In the genomic region with DNA sequence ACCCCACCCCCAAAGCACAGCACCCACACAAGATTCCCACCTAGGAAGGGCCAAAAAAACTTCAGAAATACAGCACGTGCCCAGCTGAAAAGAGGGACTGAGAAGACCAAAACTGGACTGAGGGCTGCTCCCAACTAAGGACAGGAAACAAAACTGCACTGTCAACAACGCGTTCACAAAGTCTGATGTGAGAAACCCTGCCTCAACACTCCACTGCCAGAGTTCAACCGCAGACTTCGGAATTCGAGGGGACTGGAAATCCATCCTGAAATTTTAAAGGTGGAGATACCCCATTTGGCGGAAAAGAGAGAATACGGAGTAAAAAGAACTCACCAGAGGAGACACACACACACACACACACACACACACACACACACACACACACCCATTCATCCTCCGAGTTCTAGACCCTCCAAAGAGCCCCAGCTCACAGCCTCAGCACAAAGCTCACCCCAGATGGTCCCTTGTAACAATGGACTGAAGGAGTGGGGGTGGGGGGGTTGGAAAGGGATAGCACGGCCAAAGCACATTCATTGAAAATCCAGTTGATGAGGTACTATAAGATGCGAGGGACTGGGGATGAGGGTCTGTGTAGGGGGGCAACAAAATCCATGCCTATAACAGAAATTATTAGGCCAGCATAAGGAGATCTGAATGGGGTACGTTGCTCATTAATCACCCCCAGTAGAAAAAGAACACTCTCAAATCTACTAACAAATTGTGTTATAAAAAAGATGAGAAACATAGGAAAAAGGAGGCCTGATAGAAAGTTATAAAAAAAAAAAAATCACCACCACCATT, we compare ENCODE assay signal across 10 mouse cellular contexts. TPM values are rescaled to one million over a fixed set of nuclear protein-coding genes. Genes with fewer than 3 reads are reported as not detected.
DNase-seq lines count a peak whose midpoint lies in the region; ATAC-seq and TF ChIP-seq lines count a peak whose summit lies in the region.
"Had no signal": no experiment of that assay in that cellular context is flagged by ENCODE, and none has a peak within 500 bp of the region (broad histone marks: within the 10 kb centered on the region; RNA-seq: fewer than 3 reads in every experiment).

No protein-coding gene starts in this region.

- DNase-seq in kidney, postnatal 4 days: no peak
- peak; percentile 41 for DNase-seq in forebrain, embryonic 10.5 days (ENCODE audit: extremely low spot score, low spot score)
- DNase-seq in cerebellum, adult 2 months: no peak
- no peak for DNase-seq in kidney, postnatal 10 days
- DNase-seq: cerebellum, adult 18-20 months had no signal

- peak overlapping the region; percentile 96 for H3K4me3 ChIP-seq in kidney, embryonic 14.5 days (ENCODE audit: low read length)
- peak overlapping the region; percentile 100 for H3K4me3 ChIP-seq in forebrain, embryonic 10.5 days
- H3K4me3 ChIP-seq in limb, embryonic 12.5 days (replicated peaks): peak overlapping the region; percentile 95
- H3K4me3 ChIP-seq in neural tube, embryonic 15.5 days (replicated peaks): peak overlapping the region; percentile 19
- H3K4me3 ChIP-seq in cerebellum, adult 2 months (replicated peaks; ENCODE audit: insufficient read depth, low read depth, low read length): no peak overlapping the region
- H3K4me3 ChIP-seq: layer of hippocampus, adult 2 months had no signal

- no peaks in the 10 kb centered on the region for H3K27me3 ChIP-seq in kidney, embryonic 14.5 days (ENCODE audit: control insufficient read depth, insufficient read depth, low read length)
- no peaks in the 10 kb centered on the region for H3K27me3 ChIP-seq in forebrain, embryonic 10.5 days (ENCODE audit: poor library complexity, severe bottlenecking)
- H3K27me3 ChIP-seq in limb, embryonic 12.5 days: no peaks in the 10 kb centered on the region
- H3K27me3 ChIP-seq in neural tube, embryonic 15.5 days (replicated peaks): no peaks in the 10 kb centered on the region
- H3K27me3 ChIP-seq in cerebellum, adult 2 months (ENCODE audit: control insufficient read depth, insufficient read depth, low read length): peaks cover 31% of the 10 kb centered on the region; the same call in 1 of the 2 replicates

- H3K4me1 ChIP-seq in kidney, embryonic 14.5 days (ENCODE audit: control insufficient read depth, insufficient read depth, low read length): peaks cover 21% of the 10 kb centered on the region
- peaks cover 69% of the 10 kb centered on the region for H3K4me1 ChIP-seq in forebrain, embryonic 10.5 days
- peaks cover 44% of the 10 kb centered on the region for H3K4me1 ChIP-seq in limb, embryonic 12.5 days (replicated peaks)
- peaks cover 55% of the 10 kb centered on the region for H3K4me1 ChIP-seq in neural tube, embryonic 15.5 days
- H3K4me1 ChIP-seq in cerebellum, adult 2 months (ENCODE audit: control insufficient read depth, insufficient read depth, low read length): no peaks in the 10 kb centered on the region

- TF ChIP-seq POLR2A in cerebellum, adult 2 months (IDR thresholded peaks at IDR 0.05; ENCODE audit: borderline replicate concordance, insufficient read depth, low read length): no peak

- no peaks in the 10 kb centered on the region for H3K9me3 ChIP-seq in kidney, embryonic 14.5 days (ENCODE audit: control insufficient read depth, low read length)
- no peaks in the 10 kb centered on the region for H3K9me3 ChIP-seq in forebrain, embryonic 10.5 days
- no peaks in the 10 kb centered on the region for H3K9me3 ChIP-seq in limb, embryonic 12.5 days
- H3K9me3 ChIP-seq in neural tube, embryonic 15.5 days (replicated peaks): no peaks in the 10 kb centered on the region

- no peak for ATAC-seq in kidney, embryonic 14.5 days (ENCODE audit: low FRiP score, low TSS enrichment)
- ATAC-seq in limb, embryonic 12.5 days (ENCODE audit: insufficient number of reproducible peaks, insufficient read depth, low FRiP score, low TSS enrichment, low read depth): no peak
- no peak for ATAC-seq in neural tube, embryonic 15.5 days (ENCODE audit: low FRiP score)
- no peak for ATAC-seq in CD4-positive, CD25-positive, alpha-beta regulatory T cell, adult 4 months

- under 1% methylated on average over 12 of the region's 12 CpGs for WGBS in kidney, embryonic 14.5 days
- WGBS in forebrain, embryonic 10.5 days: 2% methylated on average over 12 of the region's 12 CpGs
- WGBS in limb, embryonic 12.5 days: 3% methylated on average over 12 of the region's 12 CpGs
- WGBS in neural tube, embryonic 15.5 days: 3% methylated on average over 12 of the region's 12 CpGs
- 19% methylated on average over 12 of the region's 12 CpGs for WGBS in cerebellum, adult 2 months

- peak overlapping the region; percentile 92 for H3K9ac ChIP-seq in kidney, embryonic 14.5 days (ENCODE audit: low read depth, low read length)
- H3K9ac ChIP-seq in limb, embryonic 12.5 days (replicated peaks): peak overlapping the region; percentile 99
- no peak overlapping the region for H3K9ac ChIP-seq in neural tube, embryonic 15.5 days (replicated peaks)

- H3K36me3 ChIP-seq in kidney, embryonic 14.5 days (ENCODE audit: control insufficient read depth, insufficient read depth, low read length): no peaks in the 10 kb centered on the region; the same call in 1 of the 2 replicates
- H3K36me3 ChIP-seq in forebrain, embryonic 10.5 days (replicated peaks): peaks cover 44% of the 10 kb centered on the region
- H3K36me3 ChIP-seq in limb, embryonic 12.5 days: peaks cover 9% of the 10 kb centered on the region
- no peaks in the 10 kb centered on the region for H3K36me3 ChIP-seq in neural tube, embryonic 15.5 days

- H3K27ac ChIP-seq in kidney, embryonic 14.5 days (ENCODE audit: low read depth, low read length): peak overlapping the region; percentile 94; the same call in 1 of the 2 replicates
- H3K27ac ChIP-seq in forebrain, embryonic 10.5 days: peak overlapping the region; percentile 100
- peak overlapping the region; percentile 68 for H3K27ac ChIP-seq in limb, embryonic 12.5 days
- no peak overlapping the region for H3K27ac ChIP-seq in neural tube, embryonic 15.5 days (replicated peaks)
- no peak overlapping the region for H3K27ac ChIP-seq in cerebellum, adult 2 months (ENCODE audit: insufficient read depth, low read length)
- H3K27ac ChIP-seq: layer of hippocampus, adult 2 months had no signal

- H3K4me2 ChIP-seq in kidney, embryonic 14.5 days (replicated peaks; ENCODE audit: low read depth, low read length): peak overlapping the region; percentile 75
- peak overlapping the region; percentile 97 for H3K4me2 ChIP-seq in limb, embryonic 12.5 days
- peak overlapping the region; percentile 92 for H3K4me2 ChIP-seq in neural tube, embryonic 15.5 days

- TF ChIP-seq CTCF in cerebellum, adult 2 months (IDR thresholded peaks at IDR 0.05; ENCODE audit: borderline replicate concordance, insufficient read depth, low read depth, low read length): no peak

RNA-seq across cellular contexts. Expression of a gene that starts 2.4 kb away (rescaled TPM):
- polyA plus RNA-seq in kidney, embryonic 14.5 days (2014; fragmentation: Nextera tagmentation; extraction: Ambion mirVana): 42.1 and 54.2 TPM in 2 replicates
- polyA plus RNA-seq in forebrain, embryonic 10.5 days (2016; fragmentation: Nextera tagmentation; extraction: Ambion mirVana): 198 and 200 TPM in 2 replicates
- polyA plus RNA-seq in limb, embryonic 12.5 days (2016; fragmentation: Nextera tagmentation; extraction: Ambion mirVana): 110 and 122 TPM in 2 replicates
- polyA plus RNA-seq in neural tube, embryonic 15.5 days (2015; fragmentation: Nextera tagmentation; extraction: Ambion mirVana): 6.7 and 12.0 TPM in 2 replicates
- polyA plus RNA-seq in cerebellum, adult 2 months (2012; rRNA removed): not detected in 2 replicates
- not detected for polyA plus RNA-seq in CD4-positive, CD25-positive, alpha-beta regulatory T cell, adult 4 months (2017; shearing (Covaris generic))

RNA-seq across cellular contexts. Expression of a gene that starts 21.0 kb away (rescaled TPM):
- polyA plus RNA-seq in kidney, embryonic 14.5 days (2014; fragmentation: Nextera tagmentation; extraction: Ambion mirVana): not detected in 2 replicates
- 0.25 TPM in 1 of 2 replicates, not detected in the other for polyA plus RNA-seq in forebrain, embryonic 10.5 days (2016; fragmentation: Nextera tagmentation; extraction: Ambion mirVana)
- not detected in 2 replicates for polyA plus RNA-seq in limb, embryonic 12.5 days (2016; fragmentation: Nextera tagmentation; extraction: Ambion mirVana)
- not detected in 2 replicates for polyA plus RNA-seq in neural tube, embryonic 15.5 days (2015; fragmentation: Nextera tagmentation; extraction: Ambion mirVana)
- not detected in 2 replicates for polyA plus RNA-seq in cerebellum, adult 2 months (2012; rRNA removed)
- not detected for polyA plus RNA-seq in CD4-positive, CD25-positive, alpha-beta regulatory T cell, adult 4 months (2017; shearing (Covaris generic))

RNA-seq across cellular contexts. Expression of a gene that starts 31.4 kb away (rescaled TPM):
- 34.2 and 63.5 TPM in 2 replicates for polyA plus RNA-seq in kidney, embryonic 14.5 days (2014; fragmentation: Nextera tagmentation; extraction: Ambion mirVana)
- 107 and 109 TPM in 2 replicates for polyA plus RNA-seq in forebrain, embryonic 10.5 days (2016; fragmentation: Nextera tagmentation; extraction: Ambion mirVana)
- polyA plus RNA-seq in limb, embryonic 12.5 days (2016; fragmentation: Nextera tagmentation; extraction: Ambion mirVana): 89.8 and 103 TPM in 2 replicates
- polyA plus RNA-seq in neural tube, embryonic 15.5 days (2015; fragmentation: Nextera tagmentation; extraction: Ambion mirVana): 125 and 137 TPM in 2 replicates
- polyA plus RNA-seq in cerebellum, adult 2 months (2012; rRNA removed): 75.0 and 83.5 TPM in 2 replicates
- 10 to 100 TPM; 32.8 to 42.6 TPM for polyA plus RNA-seq in CD4-positive, CD25-positive, alpha-beta regulatory T cell, adult 4 months (2017; shearing (Covaris generic))

Comparison
In these comparisons a context has a peak if more than half of its experiments do, and no peak if none do; other contexts are left out.
1. H3K27ac ChIP-seq: peak in kidney, embryonic 14.5 days (single experiment), forebrain, embryonic 10.5 days (single experiment) and limb, embryonic 12.5 days (single experiment); none in neural tube, embryonic 15.5 days (single experiment) and cerebellum, adult 2 months (single experiment).
2. Peak in every context shown above with its lines, with median percentiles within 50 percentile points of each other: H3K4me2 ChIP-seq.